Mouse (Mus musculus) urinary bladder, postnatal 25 days (tissue): ENCODE data around the gene Ikzf1.

ENCODE experiments used
- DNase-seq: peaks from one replicate; pipeline ENCODE4 v3.0.0; 2022; ENCODE audit warnings: low spot score

Gene Ikzf1

DNA sequence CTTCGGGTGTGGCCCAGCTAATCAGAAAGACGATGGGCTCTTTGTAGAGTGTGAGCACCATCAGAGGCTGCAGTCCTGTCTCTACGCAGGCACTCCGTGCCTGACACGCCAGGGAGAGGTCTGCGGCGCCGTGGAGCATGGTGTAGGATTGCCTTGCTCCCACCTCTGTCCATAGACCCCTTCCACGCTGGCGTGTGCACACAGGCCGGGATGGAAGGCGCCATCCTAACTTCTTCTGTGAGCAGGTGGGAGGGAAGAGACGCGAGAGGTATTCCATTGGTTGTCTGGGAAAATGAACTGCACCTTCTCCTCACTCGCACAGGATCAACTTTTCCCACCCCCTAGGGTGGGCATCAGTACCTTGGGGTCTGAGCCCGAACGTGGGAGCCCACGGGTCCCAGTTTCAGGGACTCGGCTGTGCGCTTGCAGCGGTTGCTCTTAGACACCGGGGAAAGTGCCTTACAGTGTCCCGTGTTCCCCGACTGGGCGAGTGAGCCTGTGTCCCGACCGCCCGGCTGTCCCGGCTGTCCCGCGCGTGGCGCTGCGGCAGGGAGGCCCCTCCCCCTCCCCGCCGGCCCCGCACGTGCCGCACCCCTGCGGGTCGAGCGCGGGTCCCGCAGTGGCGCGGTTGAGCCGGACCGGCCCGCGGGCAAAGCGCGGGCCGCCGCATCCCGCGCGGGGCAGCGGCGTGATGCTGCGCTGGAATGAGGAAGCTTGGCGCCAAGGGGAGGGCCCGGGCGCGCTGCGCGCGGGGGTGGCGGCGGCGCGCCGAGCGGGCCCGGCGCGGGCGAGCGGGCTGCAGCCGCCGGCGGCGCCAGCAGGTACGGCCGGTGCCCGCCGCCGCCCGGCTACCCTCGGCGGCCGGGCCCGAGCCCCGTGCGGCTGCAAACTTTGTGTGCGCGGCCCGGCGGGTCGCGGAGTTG lies at the start of gene Ikzf1:
TSS of gene Ikzf1 (plus strand) at position 74 of the 923 bp plus-strand sequence.
- DNase-seq = no peak

DNA sequence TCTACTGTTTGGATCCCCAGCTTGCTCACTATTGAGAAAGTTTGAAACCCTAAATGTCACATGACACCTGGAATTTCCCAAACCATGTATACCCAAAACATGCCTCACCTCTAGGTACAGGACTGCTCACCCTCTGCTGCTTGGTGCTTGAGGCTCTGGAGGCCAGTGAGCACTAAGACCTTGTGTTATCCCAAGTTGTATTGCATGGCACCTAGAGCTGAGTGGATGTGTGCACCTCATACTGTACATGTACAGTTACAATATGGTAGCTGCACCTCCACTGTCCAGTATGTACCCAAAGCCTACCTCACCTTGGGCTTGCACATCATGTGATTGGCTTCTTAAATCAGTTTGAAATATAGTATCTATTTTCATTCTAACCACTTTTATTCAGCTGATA lies 40.5 kb upstream of the Ikzf1 start:
- DNase-seq = no peak

DNA sequence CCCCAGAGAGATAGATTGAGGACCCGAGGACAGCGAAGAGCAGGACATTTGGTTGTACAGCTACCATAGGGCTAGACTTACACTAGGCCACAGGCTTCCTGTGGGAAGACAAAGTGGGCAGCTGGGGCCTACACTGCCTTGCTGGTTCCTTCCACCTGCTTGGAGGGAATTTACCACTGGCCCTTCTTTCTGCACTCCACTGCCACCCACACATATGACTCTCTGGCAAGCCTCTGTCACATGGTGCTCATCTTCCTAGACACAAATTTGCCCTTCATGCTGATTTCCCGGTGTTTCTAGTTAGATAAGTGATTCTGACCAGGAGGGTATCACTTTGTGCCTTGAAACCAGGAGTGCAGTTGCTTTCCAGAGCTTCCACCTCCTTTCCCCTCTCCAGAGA lies 28.4 kb upstream of the Ikzf1 start:
- DNase-seq = no peak

DNA sequence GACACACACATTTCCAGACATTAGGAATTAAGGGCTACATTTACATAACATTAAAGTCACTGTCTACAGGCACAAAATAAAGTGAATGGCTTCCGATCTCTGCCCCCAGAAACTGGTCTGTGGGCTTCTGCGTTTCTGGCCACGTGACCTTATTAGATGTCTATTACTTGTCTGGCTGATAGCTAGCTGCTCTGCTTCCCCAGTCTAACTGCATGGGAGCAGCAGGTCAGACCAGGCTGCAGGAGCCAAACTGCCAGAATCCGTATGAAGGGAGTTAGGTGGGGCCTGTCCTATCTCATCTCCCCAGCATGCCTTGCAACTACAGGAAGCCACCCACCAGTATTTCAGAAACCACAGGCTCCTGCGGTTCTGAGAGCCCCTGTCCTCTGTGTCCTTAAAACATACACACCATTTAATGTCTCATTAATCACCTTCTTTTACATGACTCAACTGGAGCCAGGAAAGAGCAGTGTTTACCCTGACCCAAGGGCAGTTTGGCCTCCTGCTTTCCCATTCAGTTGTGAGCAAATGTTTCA lies 27.7 kb upstream of the Ikzf1 start:
- DNase-seq = no peak

DNA sequence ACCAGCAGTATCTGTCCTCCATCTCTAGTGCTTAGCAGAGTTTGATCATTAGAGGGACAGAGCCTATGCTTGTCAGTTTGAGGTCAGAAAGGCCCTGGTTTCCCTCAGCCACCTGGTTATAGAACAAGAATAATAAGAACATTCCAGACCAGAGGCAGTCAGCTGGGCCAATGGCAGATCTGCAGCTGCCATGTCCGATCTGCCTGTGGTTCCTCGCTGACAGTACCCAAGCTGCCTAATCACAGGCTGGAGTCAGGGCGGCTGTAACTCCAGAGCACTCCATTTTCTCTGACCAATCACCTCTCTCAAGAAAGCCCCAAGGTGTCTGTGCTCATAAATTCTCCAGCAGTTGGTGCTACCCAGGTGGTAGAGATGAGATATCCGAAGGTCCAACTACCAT lies 27.2 kb upstream of the Ikzf1 start:
- no peak for DNase-seq

DNA sequence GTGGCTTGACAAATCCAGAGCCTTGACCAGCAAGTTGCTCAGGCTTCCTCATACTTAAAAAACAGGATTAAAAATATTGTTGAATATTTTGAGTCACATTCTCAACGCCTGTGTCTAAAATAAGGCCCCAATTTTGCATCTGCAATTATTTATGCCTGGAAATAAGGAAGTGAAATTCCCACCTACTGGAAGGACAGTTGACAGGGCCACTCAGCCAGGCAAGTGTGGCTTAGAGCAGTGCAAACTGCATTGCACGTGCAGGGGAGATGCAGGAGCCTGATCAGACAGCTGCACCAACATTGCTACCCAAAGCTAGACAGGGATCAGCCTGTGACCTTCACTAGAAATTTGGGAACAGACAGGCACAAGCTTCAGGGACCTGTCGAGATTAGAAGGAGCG lies 26.0 kb upstream of the Ikzf1 start:
- DNase-seq = no peak

DNA sequence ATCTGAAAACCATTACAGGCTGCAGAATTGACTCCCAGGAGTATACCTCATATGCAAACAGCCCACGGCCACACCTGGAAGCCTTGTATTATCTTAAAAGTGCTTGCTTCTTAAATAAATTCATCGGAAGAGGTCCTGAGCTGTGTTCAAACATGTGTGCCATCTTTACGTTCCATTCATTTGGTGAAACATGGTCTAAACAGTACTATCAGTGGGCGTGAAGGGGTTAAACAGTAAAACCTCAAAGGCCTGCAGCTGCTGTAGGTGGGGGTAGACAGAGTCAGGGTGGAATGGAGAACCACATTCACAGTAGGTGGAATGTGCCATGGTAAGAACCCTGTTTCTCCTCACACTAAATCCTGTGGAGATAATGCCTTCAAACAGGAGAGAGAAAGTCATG lies 24.2 kb upstream of the Ikzf1 start:
- DNase-seq = no peak

DNA sequence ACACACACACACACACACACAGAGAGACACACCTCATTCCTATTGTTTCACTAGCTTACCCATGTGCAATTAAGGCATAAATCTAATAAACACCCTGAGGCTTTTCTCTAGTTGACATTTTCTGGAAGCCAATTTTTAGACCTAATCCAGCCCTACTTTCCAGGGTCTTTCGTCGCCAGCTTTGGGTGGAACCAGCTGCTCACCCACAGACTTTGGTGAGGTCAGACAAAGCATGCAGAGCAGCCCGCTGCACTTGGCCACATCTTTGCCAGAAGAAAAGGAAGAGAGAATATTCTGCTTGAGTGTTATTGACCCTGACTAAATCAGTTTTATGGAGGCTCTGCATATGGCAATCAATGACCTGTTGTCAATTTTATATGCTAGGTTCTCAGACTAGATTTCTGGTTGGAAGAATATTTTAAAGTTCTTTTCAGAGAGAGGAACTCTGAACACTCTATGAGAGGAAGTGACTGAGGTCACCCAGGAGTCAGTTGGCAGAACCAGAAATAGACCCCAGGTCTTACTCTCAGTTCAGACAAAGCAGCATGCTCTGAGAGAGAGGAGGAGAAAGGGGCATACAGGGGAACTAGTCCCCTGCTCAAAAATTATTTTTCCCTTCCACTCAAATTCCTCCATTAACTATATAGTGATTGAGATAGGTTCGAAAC lies 17.4 kb upstream of the Ikzf1 start:
- DNase-seq = no peak

DNA sequence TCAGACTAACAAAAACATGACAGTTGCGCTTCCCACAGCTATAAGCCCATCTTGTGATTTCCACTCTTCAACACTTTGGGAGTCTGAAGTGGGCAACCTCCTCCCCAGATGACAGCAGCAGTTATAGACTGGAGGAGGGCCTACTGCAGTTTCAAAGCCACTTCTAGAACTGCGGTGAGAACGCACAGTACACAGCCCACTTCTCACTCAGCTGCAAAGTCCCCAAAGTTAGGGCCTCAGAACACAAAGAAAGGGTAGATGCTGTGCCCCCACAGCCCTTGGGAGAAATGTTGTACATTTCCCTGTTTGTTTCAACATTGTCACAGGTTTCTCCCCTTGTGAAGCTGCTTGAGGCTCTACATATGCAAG lies 16.9 kb upstream of the Ikzf1 start:
- DNase-seq = no peak

DNA sequence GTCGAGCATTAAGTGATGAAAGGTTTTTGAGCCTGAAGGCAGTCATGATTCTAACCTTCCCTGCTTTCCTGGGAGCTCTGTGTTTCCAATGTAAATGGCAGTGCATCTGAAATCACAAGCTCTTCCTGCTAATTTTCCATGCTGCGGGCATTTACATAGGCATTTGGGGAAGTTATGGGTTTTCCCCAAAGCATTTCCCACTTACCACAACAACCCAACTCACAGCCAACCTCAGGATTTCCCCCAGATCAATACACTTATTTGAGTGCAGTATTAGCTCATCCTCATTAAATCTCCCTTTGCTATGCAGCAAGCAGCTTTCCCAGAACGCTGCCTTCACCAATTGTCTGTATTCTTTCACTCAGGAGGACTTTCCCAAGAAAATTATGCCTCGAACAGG lies 11.8 kb upstream of the Ikzf1 start:
- no peak for DNase-seq

DNA sequence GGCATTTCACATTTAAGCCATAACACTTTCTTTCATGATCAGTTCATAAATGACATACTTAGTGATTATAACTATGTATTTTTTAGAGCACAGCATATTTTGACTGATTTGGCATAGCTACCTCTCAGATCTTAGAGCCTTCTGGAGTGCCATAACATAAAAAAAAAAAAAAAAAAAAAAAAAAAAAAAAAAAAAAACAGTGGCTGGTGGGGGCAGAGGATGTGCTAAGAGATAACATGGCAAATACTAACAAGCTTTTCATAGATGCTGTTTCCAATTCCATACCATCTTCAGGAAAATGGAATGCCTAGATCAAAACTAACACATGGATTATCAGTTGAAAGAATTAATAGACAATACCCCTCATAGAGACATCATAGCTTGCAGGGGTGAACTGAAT lies 9.7 kb upstream of the Ikzf1 start:
- no peak for DNase-seq

DNA sequence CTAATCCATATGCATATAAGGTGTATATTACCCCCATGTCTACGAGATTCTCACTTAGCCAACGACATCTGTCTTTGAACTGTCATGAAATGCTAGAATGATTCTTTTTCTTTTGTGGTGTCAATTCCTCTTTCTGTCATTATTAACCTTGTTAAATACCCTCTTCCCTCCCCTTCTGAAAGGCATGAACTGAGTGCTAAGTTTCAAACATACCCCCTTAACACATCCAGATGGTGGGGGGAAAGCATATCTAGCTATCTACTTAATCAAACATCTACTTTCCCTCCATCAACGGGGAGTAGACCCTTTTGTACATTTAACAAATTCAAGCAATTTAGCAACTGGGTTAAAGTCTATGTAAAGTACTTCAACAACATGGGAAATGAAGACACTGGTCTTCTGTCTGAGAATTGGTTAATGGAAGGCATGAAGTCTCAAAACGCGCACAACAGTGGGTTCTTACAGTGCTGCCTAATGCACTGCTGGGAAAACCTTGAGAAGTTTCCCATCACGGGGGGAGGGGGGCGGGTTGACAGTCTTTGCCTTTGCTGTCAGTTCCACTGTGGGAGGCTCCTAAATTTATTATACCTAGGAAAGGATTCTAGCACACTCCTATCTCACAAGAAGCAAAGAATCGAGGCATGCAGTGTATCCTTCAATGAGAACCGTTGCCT lies 8.6 kb upstream of the Ikzf1 start:
- DNase-seq = no peak

DNA sequence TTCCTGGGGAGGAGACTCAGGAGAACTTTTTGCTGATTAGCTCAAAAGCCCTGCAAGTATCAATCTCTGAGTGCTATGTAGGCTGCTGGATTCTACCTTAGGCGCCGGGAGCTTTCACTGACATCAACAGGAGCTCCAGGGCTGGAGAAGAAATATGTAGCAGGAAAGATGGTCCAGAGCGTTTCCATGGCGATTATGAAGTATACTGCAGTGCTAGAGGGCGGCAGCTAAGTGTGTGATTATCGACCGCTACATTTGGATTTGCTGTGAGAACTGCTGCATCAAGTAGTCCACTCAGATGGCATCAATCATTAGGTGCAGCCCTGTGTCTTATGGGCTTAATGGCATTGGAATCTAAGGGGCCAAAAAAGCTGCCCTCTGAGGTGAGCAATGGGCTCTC lies 7.6 kb upstream of the Ikzf1 start:
- DNase-seq = no peak

DNA sequence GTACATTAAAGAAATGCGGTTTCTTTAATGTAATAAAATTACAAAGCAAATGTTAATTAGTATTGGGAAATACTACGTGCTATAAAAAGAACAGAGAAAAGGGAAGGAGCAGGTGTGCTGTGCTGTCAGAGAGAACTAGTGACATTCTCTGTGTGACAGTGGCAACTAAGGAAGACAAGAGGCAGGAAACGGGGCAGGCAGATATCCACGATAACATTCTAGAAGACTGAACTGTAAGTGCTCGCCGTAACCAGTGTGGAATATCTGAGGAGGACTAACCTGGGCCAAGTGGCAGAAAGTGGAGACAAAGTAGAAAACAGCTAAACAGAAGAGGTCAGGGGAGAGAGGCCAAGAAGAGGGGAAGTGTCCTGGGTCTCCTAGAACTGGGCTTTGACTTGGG lies 5.8 kb upstream of the Ikzf1 start:
- no peak for DNase-seq

DNA sequence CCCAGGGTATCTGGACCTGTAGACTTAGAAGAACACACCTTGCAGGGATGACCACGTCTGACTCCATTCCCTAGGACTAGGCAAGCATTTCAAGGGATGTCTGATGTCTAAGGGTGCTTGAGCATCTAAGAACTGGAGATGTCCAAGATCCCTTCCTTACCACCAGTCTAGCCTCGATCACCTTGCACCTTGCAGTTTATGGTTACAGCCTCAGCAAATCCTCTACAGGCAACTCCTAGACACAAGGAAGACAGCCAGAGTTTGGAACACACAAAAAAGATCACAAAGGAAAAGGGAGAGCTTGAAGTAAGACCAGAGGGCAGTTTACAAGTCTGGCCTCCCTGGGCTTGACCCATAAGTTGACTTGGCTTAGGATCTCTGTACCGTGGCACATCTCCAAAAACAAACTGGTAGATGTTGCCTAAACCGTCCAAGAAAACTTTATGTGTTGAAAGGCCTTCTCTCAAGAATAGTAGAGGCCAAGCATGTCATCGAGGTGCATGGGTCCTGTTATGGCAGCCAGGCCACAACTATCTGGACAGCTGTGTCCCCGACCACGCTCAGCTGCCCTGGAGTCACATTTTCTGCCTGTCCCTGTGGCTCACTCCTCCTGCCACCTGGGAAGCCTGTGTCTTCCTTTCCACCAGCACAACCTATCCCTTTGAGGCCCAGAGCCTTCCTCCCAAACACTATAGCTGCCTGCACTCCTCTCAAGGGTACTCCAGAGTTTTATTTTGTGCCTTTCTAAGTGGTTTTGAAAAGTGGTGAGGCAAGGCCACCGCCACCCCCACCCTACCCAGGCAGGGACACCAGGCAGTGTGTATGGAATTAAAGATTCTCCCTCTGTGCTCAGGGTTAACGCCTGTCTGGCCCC lies 510 bp upstream of the Ikzf1 start:
- no peak for DNase-seq

DNA sequence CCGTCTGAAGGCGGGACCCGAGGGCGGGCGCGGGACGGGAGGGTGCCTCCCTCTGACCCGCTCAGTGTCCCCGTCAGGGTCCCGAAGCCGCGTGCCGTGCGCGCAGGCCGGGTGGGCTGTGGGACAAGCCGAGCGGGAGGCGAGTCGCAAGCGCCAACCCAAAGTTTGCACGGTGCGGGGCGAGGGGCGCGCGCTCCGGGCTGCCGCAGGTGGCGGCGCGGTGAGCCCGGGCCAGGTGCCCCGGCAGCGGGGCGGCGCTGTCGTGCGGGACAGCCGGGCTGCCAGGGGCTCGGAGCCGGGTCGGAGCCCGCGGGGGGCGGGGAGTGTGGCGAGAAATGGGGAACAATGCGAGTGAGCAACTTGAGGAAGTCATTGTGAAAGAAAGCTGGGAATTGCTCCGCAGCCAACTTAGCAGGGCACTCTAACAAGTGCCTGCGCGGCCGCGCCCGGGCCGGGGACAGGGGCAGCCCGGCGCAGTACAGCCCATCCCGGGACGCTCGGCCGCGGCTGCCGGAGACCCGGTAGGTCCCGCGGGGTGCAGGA lies 1.1 kb downstream of the Ikzf1 start:
- DNase-seq = peak; percentile 27

DNA sequence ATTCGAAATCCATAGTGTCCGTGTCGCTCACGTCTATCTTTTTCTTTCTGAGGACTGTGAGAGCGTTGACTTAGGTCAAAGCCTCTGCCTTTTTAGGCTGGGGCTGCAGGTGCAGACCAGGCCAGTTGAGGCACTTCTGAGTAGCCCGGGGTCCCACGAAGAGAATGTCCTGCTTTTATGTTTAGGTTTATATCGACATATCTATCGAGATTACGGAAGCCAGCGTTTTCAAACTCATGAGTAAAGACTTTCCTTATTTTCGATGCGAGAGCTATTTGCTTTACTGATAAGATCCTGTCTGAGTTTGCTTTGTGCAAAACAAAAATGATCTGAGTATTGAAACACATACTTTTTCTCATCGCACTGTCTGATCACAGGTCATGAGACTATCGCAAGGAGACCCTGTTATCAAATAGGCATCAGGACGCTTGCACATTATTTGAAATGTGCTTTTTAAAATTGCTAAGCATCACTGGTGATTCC lies 1.8 kb downstream of the Ikzf1 start:
- DNase-seq = no peak

DNA sequence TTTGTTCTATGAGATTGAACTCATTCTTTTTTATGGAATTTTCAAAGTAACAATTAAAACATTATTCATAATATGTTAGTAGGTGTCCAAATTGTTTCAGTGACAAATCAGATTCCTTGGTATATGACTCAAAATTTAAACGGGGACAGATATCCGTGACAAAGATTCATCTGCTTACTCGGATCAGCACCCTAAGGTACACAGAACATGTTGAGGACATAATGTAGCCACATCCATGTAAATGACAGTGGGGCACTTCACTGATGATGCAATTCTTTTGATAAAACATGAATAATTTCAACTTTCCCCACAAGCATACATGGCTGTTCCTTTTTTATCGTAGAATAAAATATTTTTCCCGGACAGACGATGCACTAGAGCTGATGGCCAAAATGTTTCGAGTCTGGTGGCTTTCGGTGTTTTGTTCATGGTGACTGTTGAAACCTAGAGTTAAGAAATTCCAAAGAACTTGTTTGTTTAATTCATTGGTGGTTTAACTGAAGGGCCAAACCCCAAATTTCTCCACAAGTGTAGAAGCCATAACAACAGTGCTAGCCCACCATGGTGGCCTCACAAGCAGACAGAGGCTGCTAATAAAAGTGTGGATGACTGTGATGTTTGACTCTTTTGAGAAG lies 2.9 kb downstream of the Ikzf1 start:
- DNase-seq = no peak

DNA sequence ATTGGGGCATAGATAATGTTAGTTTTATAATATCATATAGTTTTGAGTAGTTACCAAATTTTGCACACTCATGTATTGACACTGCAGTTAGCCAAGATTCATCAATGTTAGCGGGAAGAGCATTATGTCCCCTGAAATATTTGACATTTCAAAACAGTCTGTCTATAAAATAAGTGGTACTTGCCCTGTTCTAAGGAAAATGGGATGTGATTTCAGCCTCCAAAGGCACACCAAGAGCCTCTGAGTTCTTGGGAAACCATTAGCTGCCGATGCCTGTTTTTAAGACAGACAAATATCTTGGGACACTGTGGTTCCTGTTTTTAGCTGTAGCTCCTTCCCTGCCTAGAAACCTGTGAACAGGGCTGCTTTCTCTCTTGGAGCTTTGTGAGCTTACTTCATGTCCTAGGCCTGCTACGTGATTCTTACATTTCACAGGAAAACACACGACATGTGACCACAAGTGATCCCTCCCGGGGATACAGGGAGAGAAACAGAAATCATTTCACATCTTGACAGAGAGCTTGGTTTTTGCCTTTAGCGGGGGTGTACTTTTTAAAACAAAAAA lies 4.0 kb downstream of the Ikzf1 start:
- DNase-seq = no peak

DNA sequence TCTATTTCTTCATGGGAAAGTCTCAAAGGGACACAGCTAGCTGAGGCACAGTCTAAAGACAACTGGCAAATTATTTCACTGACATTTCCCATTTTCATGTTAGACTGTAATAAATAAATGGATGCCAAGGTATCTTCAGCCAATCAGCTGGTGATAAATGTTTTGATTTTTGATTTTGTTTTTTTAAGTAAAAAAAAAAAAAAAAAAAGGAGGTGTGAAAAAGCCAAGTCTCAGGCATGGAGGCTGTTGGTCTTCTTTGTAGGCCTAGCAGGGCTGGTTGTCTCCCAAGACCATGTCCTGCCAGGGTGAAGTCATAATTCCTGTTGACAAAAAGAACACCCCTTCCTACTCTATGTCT lies 4.9 kb downstream of the Ikzf1 start:
- no peak for DNase-seq
